Mouse (Mus musculus) testis, postnatal 14 days (tissue): Measurements from ENCODE around the gene Epha4.

Experiments
- DNase-seq: peaks from one replicate; pipeline ENCODE4 v3.0.0; 2021; ENCODE audit warnings: low spot score

Epha4 gene

GRCm38 (mm10) chr1:77407417-77407816 is 107.5 kb downstream of the Epha4 start:
- DNase-seq, result no peak

DNA sequence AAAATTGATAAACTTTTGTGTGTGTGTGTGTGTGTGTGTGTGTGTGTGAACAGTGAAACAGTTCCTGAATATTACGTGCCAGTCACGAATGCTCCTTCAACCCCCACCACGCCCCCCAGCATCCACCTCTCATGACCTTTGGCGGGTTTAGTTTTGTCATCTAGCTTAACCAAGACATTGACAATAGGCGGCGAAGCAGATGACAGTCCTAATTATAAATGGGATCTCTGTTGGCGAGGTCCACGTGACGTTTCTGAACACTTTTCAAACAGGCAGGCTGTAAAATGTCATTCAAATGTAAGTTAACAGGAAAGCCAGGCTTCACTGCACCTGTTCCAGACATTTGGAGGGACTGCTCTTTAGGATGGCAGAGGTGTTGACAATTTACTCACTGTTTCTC is 108.3 kb downstream of the Epha4 start:
- no peak for DNase-seq

DNA sequence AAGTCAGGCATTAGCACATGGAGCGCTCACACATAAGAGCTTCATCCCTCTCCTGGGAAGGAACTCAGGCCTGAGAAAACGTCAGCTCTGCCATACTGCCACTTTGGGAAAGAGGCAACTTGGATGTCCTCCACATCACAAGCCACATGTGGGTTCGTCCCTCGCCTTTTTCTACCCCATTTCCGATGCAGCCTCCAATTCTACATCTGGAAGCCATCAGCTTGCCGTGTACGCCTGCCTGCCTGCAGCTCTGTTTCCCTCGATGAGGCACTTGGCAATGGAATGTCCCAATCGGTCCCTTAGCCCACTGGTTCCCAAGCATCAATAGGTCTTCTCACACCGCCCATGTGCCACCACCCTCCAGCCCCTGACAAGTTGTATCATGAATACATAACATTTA is 110.4 kb downstream of the Epha4 start:
- DNase-seq, result no peak

- no peak for DNase-seq
Measured at GRCm38 (mm10) chr1:77402942-77403341, 111.9 kb downstream of the Epha4 start.

DNA sequence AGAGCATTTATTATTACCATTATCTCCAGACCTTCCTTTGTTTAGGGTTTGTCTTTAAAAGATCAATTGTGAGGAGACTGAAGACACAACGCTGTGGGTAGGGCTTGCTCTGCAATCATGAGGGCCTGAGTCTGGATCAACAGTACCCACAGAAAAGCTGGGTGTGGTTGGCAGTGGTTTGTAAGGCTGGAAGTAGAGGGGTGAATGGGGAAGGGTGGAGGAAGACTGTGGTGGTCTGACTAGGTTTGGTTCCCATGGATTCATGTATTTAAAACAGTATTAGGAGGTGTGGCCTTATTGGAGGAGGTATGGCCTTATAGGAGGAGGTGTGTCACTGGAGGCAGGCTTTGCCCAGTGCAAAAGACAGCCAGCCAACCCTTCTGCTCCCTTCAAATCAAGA is 113.4 kb downstream of the Epha4 start:
- DNase-seq, result no peak

DNA sequence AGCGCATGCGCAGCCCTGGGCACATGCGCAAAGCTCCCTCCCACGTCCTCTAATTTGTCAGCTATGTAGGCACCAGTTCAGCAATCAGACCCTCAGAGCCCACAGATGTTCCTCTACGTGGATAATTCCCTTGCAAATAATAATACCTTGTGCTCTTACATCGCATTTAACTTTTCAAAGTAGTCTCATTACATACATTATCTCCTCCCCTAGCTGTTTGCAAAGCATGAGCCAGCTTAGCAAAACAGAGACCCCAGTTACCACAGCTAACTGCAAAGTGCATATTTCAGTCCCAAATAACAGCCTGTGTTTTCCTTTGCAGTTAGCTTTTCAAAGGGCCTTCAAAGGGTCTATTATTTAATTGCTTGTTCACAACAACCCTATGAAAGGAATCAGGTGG is 123.3 kb downstream of the Epha4 start:
- DNase-seq, result no peak

DNA sequence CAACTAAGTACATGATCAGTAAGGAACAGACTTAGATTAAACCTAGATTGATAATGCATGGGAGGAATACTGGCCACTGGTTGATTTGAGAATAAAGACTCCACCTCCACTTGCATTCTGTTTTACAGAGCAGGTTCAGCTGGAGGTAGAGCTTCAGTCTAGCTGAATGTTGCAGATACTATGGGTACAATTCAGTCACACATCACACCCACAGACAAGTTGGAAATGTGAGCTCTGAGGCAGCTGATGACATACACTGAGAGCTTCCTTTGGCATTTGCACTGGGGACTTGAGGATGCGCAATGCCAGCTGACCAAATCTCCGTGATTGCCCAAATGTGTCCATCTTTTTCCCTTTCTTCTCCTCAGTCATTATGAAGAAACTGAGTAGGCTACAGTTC is 125.8 kb downstream of the Epha4 start:
- DNase-seq, result no peak

DNA sequence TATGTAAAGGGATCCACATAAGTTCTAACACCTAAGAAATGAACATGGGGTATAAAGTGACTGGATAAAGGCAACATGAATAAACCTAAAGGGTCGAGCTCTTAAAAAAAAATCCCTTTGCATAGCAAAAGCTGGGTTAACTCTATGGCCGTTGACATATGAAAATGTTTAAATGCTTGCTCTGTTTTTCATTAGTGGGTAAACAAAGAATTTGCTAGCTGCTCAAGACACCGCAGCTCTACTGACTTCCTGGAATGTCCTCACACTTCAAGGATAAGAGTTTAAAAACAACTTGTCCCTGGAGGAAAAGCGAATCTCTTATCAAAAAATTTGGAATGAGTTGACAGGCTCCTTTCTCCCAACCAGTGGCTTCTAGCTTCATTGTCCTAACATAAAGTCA is 126.3 kb downstream of the Epha4 start:
- DNase-seq, result no peak

DNA sequence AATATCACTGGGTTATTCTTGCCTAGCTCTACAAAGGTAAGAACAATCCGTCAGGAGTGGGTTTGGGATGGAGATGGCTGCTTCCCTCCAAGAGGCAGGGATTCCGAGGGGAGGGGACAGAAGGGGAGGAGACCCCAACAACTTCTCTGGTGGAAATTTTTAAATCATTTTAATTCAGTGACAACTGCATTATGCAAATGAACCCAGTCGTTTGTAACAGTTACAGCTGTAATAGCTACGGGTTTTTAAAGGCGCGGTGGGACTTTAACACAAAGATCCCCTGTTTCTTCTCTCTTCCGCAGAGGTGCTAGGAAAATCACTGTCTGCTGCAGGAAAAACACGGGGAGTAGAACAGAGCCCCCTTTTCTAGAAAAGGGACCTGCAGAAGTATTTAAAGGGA is 129.3 kb downstream of the Epha4 start:
- no peak for DNase-seq

DNA sequence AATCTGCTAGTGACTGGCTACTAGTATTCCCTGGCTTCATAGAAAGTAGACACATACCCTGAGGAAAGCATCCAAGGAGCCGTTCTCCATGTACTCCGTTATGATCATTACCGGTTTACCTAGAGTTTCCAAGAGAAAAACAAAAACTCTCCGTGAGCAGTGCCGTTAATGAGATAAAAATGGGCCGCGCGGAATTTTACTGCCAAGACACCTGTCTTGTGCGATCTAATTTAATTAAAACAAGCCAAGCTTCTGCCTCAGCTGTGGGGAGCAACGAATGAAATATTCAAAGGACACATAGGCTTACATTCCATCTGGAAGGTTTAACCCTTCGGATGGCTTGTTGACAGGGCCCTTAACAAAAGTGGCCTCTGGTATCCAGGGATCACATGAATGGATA is 131.4 kb downstream of the Epha4 start:
- DNase-seq, result no peak

DNA sequence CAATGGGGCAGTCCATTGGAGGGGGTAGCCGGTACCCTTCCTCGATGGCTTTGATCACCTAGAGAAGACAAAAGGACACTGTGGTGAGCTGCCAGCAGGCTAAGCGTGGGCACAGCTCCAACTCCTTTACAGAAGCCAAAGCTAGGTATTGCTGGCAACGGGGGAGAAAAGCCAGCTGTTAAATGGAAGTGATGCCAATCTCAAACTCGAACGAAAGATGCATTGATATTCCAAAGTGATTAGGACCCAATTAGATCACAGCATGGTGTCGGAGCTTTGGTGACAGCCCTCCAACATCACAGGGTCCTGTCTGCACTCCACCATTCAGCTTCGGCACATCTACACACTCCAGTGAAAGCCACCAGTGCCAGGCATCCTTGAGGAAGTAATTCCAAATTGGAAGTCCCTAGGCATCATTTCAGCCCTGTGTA is 137.3 kb downstream of the Epha4 start:
- no peak for DNase-seq

DNA sequence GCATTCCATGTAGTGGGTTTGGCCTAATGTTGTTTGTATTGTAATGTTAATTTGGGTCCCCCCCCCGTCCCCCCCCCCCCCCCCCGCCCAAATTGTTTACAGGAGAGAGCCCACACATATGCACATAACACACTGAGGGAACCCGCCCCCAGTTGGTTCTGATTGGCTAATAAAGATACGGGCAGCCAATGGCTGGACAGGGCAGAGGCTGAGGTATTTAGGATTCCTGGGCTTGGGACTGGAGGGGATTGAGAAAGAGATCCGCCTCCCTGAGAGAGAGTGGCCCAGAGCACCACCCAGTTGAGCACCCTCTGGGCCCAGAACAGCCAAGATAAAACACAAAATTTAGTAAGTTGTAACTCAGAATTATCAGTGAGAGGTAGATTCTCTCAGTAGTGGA is 140.8 kb downstream of the Epha4 start:
- DNase-seq, result peak; percentile 14

GRCm38 (mm10) chr1:77370921-77371320 is 144.0 kb downstream of the Epha4 start:
- no peak for DNase-seq

GRCm38 (mm10) chr1:77369255-77369837 is 145.5 kb downstream of the Epha4 start:
- no peak for DNase-seq

DNA sequence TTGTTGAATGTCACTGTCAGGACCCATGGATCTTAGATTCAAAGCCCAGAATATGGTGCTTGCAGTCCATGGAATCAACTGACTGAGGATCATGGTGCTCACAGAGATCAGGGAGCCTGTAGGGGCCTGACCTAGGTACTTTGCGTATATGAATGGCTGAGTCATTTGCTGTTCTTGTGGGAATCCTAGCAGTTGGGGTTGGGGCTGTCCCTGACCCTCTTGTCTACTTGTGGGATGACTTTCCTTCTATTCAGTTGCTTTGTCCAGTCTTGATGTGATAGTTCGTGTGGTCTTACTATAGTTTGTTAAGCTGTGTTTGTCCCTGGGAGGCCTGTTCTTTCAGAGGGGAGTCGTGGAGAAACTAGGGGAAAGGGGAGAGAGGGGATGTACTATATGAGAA is 149.0 kb downstream of the Epha4 start:
- no peak for DNase-seq

- no peak for DNase-seq
Measured at GRCm38 (mm10) chr1:77364596-77364995, 150.3 kb downstream of the Epha4 start.

- DNase-seq, result no peak
Measured at GRCm38 (mm10) chr1:77363848-77364247, 151.0 kb downstream of the Epha4 start.

- no peak for DNase-seq
Measured at GRCm38 (mm10) chr1:77346459-77346858, 168.4 kb downstream of the Epha4 start.

- no peak for DNase-seq
Measured at GRCm38 (mm10) chr1:77343792-77344191, 171.1 kb downstream of the Epha4 start.

DNA sequence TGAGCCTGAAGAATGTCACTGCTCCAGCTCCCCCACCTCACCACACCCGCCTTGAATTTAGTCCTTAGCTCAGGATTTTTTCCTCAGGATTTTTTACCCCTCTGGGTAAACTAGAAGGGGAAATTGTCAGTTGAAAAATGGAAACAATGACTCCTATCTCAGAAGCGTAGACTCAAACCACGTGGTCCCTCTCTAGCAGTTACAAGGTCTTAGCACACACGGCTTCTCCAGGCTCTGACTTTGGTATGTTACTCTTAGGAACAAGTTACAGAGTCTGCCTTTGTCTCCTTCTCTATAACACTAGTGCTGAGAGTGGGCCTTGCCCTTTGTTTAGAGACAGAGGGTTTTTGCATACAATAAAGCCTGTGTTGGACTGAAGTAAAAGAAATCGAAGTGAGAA is 175.2 kb downstream of the Epha4 start:
- DNase-seq, result no peak

DNA sequence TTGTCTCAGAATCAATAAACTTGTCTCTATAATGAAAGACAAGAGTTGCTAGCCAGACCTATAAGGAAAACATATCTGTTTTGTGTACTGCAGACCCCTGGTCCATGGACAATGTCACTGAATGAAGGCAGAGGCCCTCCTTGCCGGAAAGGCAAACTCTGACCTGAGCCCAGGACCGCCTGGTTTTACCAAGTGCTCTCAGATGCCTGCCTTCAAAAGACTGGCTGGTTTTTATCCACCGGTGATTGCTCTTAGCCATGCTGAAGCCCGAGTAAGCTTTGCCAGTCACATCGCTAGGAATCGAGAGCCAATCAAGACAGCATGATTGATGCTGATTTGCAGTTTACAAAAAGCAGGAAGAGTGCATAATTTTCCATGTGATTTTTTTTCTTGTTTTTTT is 176.5 kb downstream of the Epha4 start:
- DNase-seq, result no peak

GRCm38 (mm10) chr1:77336937-77337336 is 178.0 kb downstream of the Epha4 start:
- no peak for DNase-seq

- no peak for DNase-seq
Measured at GRCm38 (mm10) chr1:77318597-77319127, 196.2 kb downstream of the Epha4 start.
